Mouse (Mus musculus) neural tube, embryonic 12.5 days (tissue): ENCODE data around the gene Irf2. TPM values are rescaled to one million over a fixed set of nuclear protein-coding genes. Genes with fewer than 3 reads are reported as not detected.

Experiments used
- ATAC-seq: fragments of 200-750 bp; cut with Nextera tagmentation; 2 replicates; pipeline ENCODE4 v1.8.0; 2017; ENCODE audit warnings: low read depth, mild to moderate bottlenecking, moderate TSS enrichment, moderate library complexity; ENCODE audit not compliant: low FRiP score
- H3K27ac ChIP-seq: fragments of 300-500 bp; sonication (generic); 2 replicates; pipeline ENCODE4 v1.5.1; 2016
- H3K27me3 ChIP-seq: fragments of 300-500 bp; sonication (generic); replicated peaks from 2 replicates; pipeline ENCODE4 v1.6.1; 2016; ENCODE audit warnings: mild to moderate bottlenecking
- H3K36me3 ChIP-seq: fragments of 300-500 bp; sonication (generic); 2 replicates; pipeline ENCODE4 v1.6.1; 2016; ENCODE audit warnings: mild to moderate bottlenecking
- H3K4me1 ChIP-seq: fragments of 300-500 bp; sonication (generic); 2 replicates; pipeline ENCODE4 v1.6.1; 2016
- H3K4me2 ChIP-seq: fragments of 300-500 bp; sonication (generic); replicated peaks from 2 replicates; pipeline ENCODE4 v1.6.1; 2016; ENCODE audit warnings: mild to moderate bottlenecking
- H3K4me3 ChIP-seq: fragments of 300-500 bp; sonication (generic); 2 replicates; pipeline ENCODE4 v1.5.1; 2016
- H3K9ac ChIP-seq: fragments of 300-500 bp; sonication (generic); 2 replicates; pipeline ENCODE4 v1.6.1; 2016; ENCODE audit warnings: mild to moderate bottlenecking
- H3K9me3 ChIP-seq: fragments of 300-500 bp; sonication (generic); 2 replicates; pipeline ENCODE4 v1.6.1; 2016; ENCODE audit warnings: mild to moderate bottlenecking
- WGBS: fragments of 180-500 bp; shearing (Covaris S2); methylation state at CpG from one replicate; pipeline ENCODE4 v1.1.7; 2016; 5-methylcytosine and 5-hydroxymethylcytosine counted together
- polyA plus RNA-seq: library from polyadenylated mRNA; unstranded; fragments of >200 nt; fragmentation: Nextera tagmentation; extraction: Ambion mirVana; gene quantifications from 2 replicates; pipeline ENCODE4 v1.2.1, GENCODE M21; 2016

Irf2 gene
- polyA plus RNA-seq, 1 experiment from 2014 or later = 11.7 TPM

GRCm38 (mm10) chr8:46882743-46883142 is 143.2 kb downstream of the Irf2 start:
- no peak for ATAC-seq
- no peaks in the 10 kb centered on the region for H3K27me3 ChIP-seq
- no peak overlapping the region for H3K4me2 ChIP-seq
- no peaks in the 10 kb centered on the region for H3K4me1 ChIP-seq
- no peaks in the 10 kb centered on the region for H3K36me3 ChIP-seq
- no peak overlapping the region for H3K4me3 ChIP-seq
- no peak overlapping the region for H3K9ac ChIP-seq
- WGBS = 62% methylated on average over 5 of the region's 5 CpGs
- H3K9me3 ChIP-seq = no peaks in the 10 kb centered on the region
- no peak overlapping the region for H3K27ac ChIP-seq

GRCm38 (mm10) chr8:46883232-46884000 is 143.9 kb downstream of the Irf2 start:
- Histone ChIP-seq H3K9ac (no peak overlapping the region), H3K4me3 (no peak overlapping the region), H3K4me1 (no peaks in the 10 kb centered on the region), H3K36me3 (no peaks in the 10 kb centered on the region), H3K4me2 (no peak overlapping the region), H3K27me3 (no peaks in the 10 kb centered on the region), H3K9me3 (no peaks in the 10 kb centered on the region), H3K27ac (no peak overlapping the region)
- 90% methylated on average over 9 of the region's 9 CpGs for WGBS
- no peak for ATAC-seq

DNA sequence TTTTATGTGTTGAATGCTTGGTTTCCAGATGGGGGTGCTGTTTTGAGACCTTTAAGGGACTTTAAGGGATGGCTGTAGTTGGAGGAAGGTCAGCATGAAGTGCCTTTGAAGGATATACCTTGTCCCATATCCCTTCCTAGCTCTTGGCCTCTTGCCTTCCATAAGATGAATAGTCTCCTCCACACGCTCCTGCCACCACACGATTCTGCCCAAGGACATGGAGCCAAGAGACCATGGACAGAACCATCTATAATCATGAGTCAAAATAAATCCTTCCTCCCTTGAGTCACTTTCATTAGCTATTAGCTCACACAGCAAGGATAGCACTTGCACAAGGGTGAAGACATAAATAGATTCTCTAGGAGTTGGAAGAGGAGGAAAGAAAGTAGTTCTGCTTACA is 146.3 kb downstream of the Irf2 start:
- H3K27ac ChIP-seq = no peak overlapping the region
- no peaks in the 10 kb centered on the region for H3K27me3 ChIP-seq
- WGBS = 95% methylated on average over 2 of the region's 2 CpGs
- H3K9ac ChIP-seq = no peak overlapping the region
- H3K4me2 ChIP-seq = no peak overlapping the region
- no peaks in the 10 kb centered on the region for H3K4me1 ChIP-seq
- no peaks in the 10 kb centered on the region for H3K36me3 ChIP-seq
- H3K9me3 ChIP-seq = no peaks in the 10 kb centered on the region
- no peak overlapping the region for H3K4me3 ChIP-seq
- ATAC-seq = no peak

GRCm38 (mm10) chr8:46886216-46886615 is 146.7 kb downstream of the Irf2 start:
- Histone ChIP-seq H3K4me2 (no peak overlapping the region), H3K27me3 (no peaks in the 10 kb centered on the region), H3K4me1 (no peaks in the 10 kb centered on the region), H3K36me3 (no peaks in the 10 kb centered on the region), H3K9me3 (no peaks in the 10 kb centered on the region), H3K27ac (no peak overlapping the region), H3K9ac (no peak overlapping the region), H3K4me3 (no peak overlapping the region)
- WGBS = 93% methylated on average over 1 of the region's 1 CpGs
- ATAC-seq = no peak

DNA sequence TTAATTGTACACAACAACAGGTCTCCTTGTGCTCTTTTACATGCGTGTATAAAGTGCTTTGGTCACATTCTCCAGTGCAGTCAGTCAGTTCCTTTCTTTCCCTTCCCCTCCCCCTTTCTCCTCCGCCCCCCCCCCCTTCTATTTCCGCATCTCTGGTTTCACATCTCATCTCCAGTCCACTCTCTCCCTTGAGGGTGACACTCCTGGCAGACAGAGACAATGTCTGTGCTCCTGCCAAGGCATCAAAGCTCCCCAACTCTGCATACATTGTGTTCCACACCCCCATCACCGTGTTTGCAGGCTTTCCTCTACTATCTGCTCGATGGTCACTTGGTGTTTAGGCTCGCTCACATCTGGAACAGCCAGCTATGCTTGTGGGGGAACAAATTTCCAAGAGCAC is 147.9 kb downstream of the Irf2 start:
- no peaks in the 10 kb centered on the region for H3K36me3 ChIP-seq
- H3K9me3 ChIP-seq = no peaks in the 10 kb centered on the region
- H3K4me2 ChIP-seq = no peak overlapping the region
- no peaks in the 10 kb centered on the region for H3K4me1 ChIP-seq
- no peak for ATAC-seq
- 87% methylated on average over 6 of the region's 6 CpGs for WGBS
- no peak overlapping the region for H3K4me3 ChIP-seq
- no peak overlapping the region for H3K27ac ChIP-seq
- no peak overlapping the region for H3K9ac ChIP-seq
- no peaks in the 10 kb centered on the region for H3K27me3 ChIP-seq

- H3K36me3 ChIP-seq = no peaks in the 10 kb centered on the region
- H3K27me3 ChIP-seq = no peaks in the 10 kb centered on the region
- WGBS = 70% methylated on average over 4 of the region's 4 CpGs
- no peak overlapping the region for H3K4me3 ChIP-seq
- no peaks in the 10 kb centered on the region for H3K9me3 ChIP-seq
- no peaks in the 10 kb centered on the region; the same call in 1 of the 2 replicates for H3K4me1 ChIP-seq
- H3K9ac ChIP-seq = no peak overlapping the region
- H3K4me2 ChIP-seq = no peak overlapping the region
- ATAC-seq = no peak
- no peak overlapping the region for H3K27ac ChIP-seq
Observed at GRCm38 (mm10) chr8:46888575-46888974, 149.0 kb downstream of the Irf2 start.

GRCm38 (mm10) chr8:46890241-46890640 is 150.7 kb downstream of the Irf2 start:
- H3K9ac ChIP-seq = no peak overlapping the region
- no peaks in the 10 kb centered on the region for H3K9me3 ChIP-seq
- no peaks in the 10 kb centered on the region for H3K36me3 ChIP-seq
- WGBS = 86% methylated on average over 4 of the region's 4 CpGs
- H3K4me2 ChIP-seq = no peak overlapping the region
- H3K27me3 ChIP-seq = no peaks in the 10 kb centered on the region
- H3K4me1 ChIP-seq = no peaks in the 10 kb centered on the region; the same call in 1 of the 2 replicates
- no peak overlapping the region for H3K27ac ChIP-seq
- ATAC-seq = no peak
- no peak overlapping the region for H3K4me3 ChIP-seq

DNA sequence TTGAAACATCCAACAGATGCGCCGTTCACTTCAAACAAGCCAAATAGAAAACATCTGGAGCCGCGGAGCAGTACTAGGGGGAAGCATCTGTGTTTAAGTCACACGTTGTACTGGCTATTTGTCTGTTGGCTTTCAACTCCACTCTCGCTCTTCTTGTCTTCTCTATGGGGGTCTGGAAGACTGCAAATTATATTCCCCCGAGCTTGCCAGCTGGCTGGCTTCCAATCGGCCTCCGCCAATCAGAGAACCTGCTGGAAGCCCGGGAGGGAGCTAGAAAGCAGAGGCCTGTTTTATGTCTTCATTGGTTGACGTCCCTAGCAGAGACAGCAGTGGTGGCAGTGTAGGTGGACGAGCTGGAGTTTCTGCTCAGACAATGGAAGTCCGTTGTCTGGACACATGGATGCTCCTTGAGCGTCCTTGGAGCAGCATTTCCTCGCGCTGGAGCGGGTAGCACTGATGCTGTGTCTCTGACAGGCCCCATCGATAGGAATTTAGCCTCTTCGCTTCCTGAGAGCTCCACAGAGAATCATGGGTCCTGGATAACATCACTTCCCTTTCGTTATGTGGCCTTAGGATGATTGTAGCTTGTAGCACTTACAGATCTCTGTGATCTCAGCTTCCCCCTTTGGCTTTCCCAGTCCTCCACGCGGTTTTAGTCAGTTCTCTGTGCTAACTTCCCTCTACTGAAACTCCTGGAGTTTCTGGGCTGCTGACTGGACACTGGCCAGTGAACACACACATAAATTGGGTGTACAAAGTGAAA is 153.2 kb downstream of the Irf2 start:
- H3K9ac ChIP-seq = no peak overlapping the region
- H3K36me3 ChIP-seq = no peaks in the 10 kb centered on the region
- no peaks in the 10 kb centered on the region for H3K27me3 ChIP-seq
- H3K9me3 ChIP-seq = no peaks in the 10 kb centered on the region
- no peak overlapping the region for H3K4me3 ChIP-seq
- no peak for ATAC-seq
- no peak overlapping the region for H3K27ac ChIP-seq
- WGBS = 80% methylated on average over 22 of the region's 22 CpGs
- no peaks in the 10 kb centered on the region; the same call in 1 of the 2 replicates for H3K4me1 ChIP-seq
- no peak overlapping the region for H3K4me2 ChIP-seq

DNA sequence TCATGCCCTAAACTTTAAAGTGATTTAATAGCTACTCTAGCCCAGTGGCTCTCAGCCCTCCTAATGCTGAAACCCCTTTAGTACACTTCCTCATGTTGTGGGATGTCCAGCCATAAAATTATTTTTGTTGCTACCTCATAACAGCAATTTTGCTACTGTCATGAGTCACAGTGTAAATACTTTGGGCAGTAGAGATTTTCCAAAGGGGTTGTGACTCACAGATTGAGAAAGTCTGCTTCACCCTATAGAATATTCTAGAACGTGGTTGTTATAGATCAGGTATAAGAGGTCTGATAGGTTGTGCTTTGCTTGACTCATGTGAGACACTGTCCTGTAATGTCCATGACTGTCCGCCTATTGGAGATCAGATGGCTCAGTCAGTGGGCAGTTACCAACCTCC is 154.9 kb downstream of the Irf2 start:
- no peak overlapping the region for H3K4me2 ChIP-seq
- H3K27me3 ChIP-seq = no peaks in the 10 kb centered on the region
- ATAC-seq = no peak
- WGBS = 94% methylated on average over 2 of the region's 2 CpGs
- H3K9me3 ChIP-seq = no peaks in the 10 kb centered on the region
- H3K27ac ChIP-seq = no peak overlapping the region
- H3K36me3 ChIP-seq = no peaks in the 10 kb centered on the region
- H3K9ac ChIP-seq = no peak overlapping the region
- H3K4me3 ChIP-seq = no peak overlapping the region
- no peaks in the 10 kb centered on the region; the same call in 1 of the 2 replicates for H3K4me1 ChIP-seq

DNA sequence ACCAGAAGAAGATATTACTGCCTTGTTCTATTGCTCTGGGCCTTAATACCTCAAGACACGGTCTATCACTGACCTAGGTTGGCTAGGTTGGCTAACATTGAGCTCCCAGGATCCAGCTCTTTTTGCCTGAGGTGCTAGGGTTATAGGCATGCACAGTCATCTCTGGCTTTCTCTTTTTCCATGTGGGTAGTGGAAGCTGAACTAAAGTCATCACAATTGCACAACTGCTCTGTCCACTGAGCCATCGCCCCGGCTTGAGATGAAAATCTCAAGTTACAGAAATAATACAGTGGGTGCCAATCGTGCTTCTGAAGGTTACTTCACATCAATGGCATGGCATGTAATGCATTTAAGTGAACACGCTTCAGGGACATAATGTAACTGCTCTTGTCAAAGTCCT is 156.5 kb downstream of the Irf2 start:
- WGBS = 91% methylated on average over 5 of the region's 5 CpGs
- H3K4me1 ChIP-seq = no peaks in the 10 kb centered on the region; the same call in 1 of the 2 replicates
- no peak overlapping the region for H3K4me2 ChIP-seq
- H3K27me3 ChIP-seq = no peaks in the 10 kb centered on the region
- no peak overlapping the region for H3K4me3 ChIP-seq
- no peak overlapping the region for H3K27ac ChIP-seq
- no peaks in the 10 kb centered on the region for H3K36me3 ChIP-seq
- no peak for ATAC-seq
- H3K9ac ChIP-seq = no peak overlapping the region
- no peaks in the 10 kb centered on the region for H3K9me3 ChIP-seq

GRCm38 (mm10) chr8:46896704-46897103 is 157.2 kb downstream of the Irf2 start:
- no peak overlapping the region for H3K9ac ChIP-seq
- 91% methylated on average over 3 of the region's 3 CpGs for WGBS
- H3K36me3 ChIP-seq = no peaks in the 10 kb centered on the region
- no peak overlapping the region for H3K4me2 ChIP-seq
- no peaks in the 10 kb centered on the region; the same call in 1 of the 2 replicates for H3K4me1 ChIP-seq
- H3K9me3 ChIP-seq = no peaks in the 10 kb centered on the region
- no peak overlapping the region for H3K27ac ChIP-seq
- no peak overlapping the region for H3K4me3 ChIP-seq
- ATAC-seq = no peak
- no peaks in the 10 kb centered on the region for H3K27me3 ChIP-seq
